Mouse (Mus musculus) retina, postnatal 1 day (tissue): Measurements from ENCODE around the gene Tsc2.

Experiments
- DNase-seq: peaks from one replicate; pipeline ENCODE4 v3.0.0-alpha.2; 2012

Gene Tsc2

DNA sequence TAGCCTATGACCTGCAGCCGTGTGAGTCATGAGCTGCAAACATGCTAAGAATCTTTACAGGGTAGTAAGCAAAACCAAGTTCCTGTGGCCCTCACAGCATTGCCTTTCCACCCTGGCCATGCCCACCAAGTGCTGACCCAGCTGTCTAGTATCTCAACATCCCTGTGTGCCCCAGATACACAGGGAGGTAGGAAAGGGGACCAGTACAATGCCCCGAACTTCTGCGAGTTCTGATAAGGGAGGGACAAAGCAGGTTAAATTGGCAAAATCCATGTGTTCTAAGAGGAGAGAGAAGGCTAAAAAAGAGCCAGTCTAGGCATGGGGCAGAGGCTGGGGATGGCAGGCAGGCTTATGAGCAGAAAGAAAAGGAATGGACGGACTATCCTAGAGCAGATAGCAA lies 24.1 kb downstream of the Tsc2 start:
- no peak for DNase-seq

DNA sequence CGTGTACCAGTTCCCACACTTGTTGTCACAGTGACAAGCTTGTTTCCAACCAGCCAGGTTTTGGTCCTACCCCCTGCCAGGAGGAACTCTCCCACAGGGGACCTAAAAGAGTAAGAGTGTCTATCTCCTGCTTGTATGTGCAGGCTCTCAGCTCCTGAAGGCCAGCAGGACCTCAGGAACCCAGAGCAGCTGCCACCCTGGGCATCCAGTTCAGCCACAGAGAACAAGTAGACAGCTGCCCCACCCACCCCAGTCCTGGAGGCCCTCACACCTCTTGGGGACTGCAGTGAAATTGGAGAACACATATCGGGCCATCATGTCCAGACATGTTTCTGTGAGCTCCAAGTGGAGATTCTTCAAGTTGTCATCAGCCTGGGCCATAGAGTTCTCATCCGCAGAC lies 27.9 kb downstream of the Tsc2 start:
- DNase-seq: no peak

- no peak for DNase-seq
Measured at GRCm38 (mm10) chr17:24603961-24604360, 28.5 kb downstream of the Tsc2 start.

DNA sequence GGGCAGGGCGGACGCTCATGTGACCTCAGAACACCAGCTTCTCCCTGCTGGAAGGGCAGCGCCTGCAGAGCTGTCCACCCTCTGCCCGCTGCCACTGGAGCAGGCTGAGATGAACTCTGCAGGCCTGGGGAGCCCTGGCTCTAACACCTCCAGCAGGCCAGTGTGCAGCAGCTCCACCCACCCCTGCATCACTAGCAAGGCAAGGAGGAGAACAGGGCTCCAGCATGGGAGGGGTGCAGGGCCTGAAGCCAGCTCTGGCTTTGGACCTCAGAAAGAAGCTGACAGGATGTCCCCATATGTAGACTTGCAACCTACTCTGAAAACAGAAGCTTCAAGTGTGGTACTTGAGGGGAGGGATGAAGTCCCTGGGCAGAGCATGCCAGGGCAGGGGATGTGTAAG lies 31.9 kb downstream of the Tsc2 start:
- no peak for DNase-seq

- no peak for DNase-seq
Measured at GRCm38 (mm10) chr17:24597989-24598388, 34.4 kb downstream of the Tsc2 start.

DNA sequence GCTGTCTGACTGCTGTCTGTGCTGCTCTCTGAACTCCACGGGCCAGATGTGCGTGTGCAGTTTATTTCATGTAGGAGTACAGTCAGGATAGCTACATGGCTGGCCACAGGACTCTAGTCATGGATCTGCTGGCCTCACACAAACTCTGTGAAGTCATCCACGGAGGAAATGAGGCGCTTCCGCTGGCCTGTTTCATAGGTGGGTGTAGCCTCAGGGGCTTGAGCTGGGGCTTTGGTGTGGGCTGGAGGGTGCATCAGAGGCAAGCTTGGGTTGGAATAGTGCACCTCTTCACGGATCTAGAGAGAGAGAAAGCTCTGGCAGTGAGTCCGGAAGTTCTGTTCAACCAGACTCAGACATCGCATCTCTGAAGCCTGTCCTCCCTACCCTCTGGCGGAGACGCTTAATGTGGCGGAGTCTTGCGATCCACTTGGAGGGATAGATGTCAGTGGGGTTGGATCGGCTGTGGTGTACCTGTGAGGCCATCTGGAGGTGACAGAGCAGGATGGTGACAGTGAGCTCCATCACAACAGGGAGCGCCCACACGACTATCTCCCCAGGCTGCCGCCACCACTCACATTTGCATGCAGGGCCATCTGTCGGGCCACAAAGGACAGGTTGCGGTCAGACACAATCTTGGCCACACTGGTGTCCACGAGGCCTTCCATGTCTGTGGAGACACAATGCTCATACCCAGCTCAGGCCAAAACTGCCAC lies 35.8 kb downstream of the Tsc2 start:
- no peak for DNase-seq

- DNase-seq: no peak
Measured at GRCm38 (mm10) chr17:24596073-24596466, 36.4 kb downstream of the Tsc2 start.

GRCm38 (mm10) chr17:24595126-24596072 lies 37.0 kb downstream of the Tsc2 start:
- DNase-seq: peak; percentile 20

DNA sequence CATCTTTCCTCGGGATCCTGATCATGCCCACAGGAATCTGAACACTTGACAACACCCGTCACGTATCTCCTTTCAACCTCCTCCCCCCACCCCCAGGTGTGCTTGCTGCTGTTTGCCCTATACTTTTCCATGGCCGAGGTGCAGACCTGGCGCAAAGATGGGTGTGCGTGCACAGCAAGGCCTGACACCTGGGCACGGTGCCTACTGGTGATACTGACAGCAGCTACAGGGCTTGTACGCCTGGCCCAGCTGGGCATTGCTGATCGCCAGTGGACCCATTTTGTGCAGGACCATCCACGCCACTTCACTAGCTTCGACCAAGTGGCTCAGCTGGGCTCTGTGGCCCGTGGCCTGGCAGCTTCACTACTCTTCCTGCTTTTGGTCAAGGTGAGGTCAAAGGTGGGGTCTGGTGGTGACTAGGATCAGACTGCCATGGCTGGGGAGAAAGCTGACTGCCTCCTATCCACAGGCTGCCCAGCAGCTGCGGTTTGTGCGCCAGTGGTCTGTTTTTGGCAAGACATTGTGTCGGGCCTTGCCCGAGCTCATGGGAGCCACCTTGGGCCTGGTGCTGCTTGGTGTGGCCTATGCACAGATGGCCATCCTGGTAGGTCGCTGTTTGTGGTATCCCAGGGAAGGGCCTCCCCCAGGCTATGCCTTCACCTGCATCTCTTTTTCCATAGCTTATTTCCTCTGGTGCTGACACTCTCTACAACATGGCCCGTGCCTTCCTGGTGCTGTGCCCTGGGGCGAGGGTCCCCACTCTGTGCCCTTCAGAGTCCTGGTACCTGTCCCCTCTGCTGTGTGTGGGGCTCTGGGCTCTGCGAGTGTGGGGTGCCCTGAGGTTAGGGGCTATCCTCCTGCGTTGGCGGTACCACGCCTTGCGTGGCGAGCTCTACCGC lies 38.2 kb downstream of the Tsc2 start:
- no peak for DNase-seq

DNA sequence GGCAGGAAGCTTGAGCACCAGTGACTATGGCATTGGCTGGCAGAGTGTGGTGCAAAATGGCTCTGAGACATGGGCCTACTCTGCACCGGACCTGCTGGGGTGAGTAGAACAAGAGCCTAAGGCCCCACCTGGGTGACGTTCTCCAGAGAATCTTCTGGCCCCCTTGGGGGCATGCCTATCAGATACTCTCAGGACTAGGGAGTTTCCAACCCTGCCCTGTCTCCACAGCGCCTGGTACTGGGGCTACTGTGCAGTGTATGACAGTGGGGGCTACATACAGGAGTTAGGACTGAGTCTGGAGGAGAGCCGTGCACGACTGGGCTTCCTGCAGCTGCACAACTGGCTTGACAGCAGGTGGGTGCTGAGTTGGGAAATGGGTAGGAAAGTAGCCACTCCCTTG lies 39.2 kb downstream of the Tsc2 start:
- DNase-seq: no peak

- no peak for DNase-seq
Measured at GRCm38 (mm10) chr17:24591695-24592094, 40.7 kb downstream of the Tsc2 start.

GRCm38 (mm10) chr17:24590943-24591342 lies 41.5 kb downstream of the Tsc2 start:
- DNase-seq: no peak

DNA sequence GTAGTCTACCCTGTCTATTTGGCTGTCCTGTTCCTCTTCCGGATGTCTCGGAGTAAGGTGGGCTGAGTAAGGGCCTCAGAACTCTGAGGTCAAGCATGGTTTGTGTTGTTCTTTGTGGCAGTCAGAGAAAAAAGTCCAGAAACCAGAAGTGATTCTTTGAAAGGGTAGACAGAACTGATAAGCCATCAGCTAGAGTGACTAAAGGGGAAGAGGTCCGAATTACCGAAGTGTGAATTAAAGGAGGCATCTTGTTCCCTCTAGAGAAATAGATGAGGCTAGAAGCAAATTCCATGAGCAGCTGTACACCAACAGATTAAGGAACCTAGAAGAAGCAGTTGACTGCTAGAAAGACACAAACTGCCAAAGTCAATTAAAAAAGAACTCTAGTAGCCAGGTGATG lies 45.9 kb downstream of the Tsc2 start:
- DNase-seq: no peak

DNA sequence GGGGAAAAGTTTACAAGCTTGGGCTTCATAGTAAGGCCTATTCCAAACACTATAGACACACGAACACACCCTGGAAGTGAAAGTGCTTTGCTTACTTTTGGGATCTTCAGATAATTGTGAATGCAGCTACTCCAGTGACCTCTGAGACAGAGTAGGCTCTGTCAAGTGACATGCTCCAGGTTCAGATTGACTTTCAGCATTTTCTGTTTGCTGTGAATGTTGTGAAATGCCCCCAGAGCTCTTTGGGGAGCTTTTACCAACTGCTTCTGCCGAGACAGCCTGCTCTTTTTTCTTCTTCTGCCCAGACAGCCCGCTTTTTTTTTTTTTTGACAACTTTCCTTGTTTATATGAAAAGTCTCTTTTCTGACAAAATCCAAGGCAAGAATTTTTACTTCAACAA lies 47.9 kb downstream of the Tsc2 start:
- no peak for DNase-seq

- DNase-seq: no peak
Measured at GRCm38 (mm10) chr17:24583599-24584460, 48.6 kb downstream of the Tsc2 start.

DNA sequence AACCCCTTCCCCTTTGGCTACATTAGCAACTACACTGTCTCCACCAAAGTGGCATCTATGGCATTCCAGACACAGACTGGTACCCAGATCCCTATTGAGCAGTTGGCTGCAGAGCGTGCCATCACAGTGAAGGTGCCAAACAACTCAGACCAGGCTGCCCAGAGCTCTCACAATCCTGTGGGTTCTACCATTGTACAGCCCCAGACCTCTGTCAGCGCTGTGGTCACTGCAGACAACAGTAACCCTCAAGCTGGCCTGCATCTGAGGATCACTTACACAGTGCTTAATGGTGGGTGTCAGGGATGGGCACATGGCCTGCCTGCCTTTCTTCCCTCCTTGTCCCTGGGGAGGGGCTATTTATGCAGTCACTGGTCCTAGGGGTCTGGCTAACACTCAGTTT lies 52.1 kb downstream of the Tsc2 start:
- DNase-seq: no peak

DNA sequence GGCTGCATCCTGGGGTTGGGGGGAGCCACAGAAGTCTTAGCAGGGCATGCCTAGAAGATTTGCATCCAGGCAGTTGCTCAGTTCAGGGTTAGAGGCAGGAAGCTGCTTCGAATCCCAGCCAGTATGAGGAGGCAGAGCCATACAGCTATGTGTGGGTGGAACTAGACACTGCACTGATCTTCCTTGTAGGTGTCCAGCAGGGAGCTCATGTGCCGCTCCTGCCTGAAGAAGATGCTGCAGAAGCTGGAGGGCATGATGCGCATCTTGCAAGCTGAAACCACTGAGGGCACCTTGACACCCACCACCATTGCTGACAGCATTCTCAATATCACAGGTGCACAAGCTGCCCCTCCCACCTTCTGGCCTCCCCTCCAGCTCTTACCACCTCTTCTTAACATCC lies 52.9 kb downstream of the Tsc2 start:
- no peak for DNase-seq

- no peak for DNase-seq
Measured at GRCm38 (mm10) chr17:24573811-24574210, 58.6 kb downstream of the Tsc2 start.

GRCm38 (mm10) chr17:24572651-24573245 lies 59.7 kb downstream of the Tsc2 start:
- DNase-seq: no peak

DNA sequence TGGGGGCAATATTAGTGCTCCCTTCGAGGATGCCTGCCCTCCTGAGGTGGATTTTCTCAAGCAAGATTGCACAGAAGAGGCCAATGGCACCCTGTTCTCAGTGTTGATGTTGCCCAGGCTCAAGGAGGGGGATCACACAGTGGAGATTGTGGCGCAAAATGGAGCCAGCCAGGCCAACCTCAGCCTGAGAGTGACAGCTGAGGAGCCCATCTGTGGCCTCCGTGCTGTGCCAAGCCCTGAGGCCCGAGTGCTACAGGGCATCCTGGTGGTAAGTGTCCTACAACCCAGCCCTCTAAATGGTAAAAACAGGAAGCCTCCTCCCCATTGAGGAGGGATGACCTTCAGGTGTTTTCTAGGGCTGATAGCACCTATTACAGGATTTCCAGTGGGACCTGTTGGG lies 62.6 kb downstream of the Tsc2 start:
- no peak for DNase-seq

DNA sequence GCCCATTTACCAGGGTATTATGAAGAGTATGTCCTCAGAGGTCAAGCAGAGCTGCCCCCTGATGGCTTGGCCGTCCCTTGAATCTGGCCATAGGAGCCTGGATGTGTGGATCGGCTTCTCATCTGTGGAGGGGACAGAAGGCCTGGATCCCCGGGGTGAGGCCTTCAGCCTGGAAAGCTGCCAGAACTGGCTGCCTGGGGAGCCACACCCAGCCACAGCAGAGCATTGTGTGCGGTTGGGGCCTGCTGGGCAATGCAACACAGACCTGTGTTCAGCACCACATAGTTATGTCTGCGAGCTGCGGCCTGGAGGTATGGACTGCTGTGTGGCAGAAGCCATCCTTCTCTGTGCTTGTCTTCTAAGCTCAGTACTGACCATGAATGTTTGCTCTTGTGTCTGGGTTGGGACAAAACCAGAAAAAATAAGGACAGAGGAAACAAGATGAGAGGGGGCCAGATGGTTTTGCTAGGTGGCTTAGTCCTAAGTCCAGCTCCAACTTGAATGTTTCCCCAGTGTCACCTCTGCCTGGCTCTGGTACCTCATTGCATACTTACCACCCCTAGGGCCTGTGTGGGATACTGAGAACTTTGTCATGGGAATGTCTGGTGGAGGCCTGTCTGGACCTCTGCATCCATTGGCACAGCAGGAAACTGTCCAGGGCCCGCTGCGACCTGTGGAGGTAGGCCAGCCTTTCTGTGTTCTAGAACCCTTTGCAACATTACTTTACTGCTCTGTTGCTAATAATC lies 65.2 kb downstream of the Tsc2 start:
- DNase-seq: peak; percentile 12
